Mouse (Mus musculus) MEL (cell line): Measurements from ENCODE around the gene Fkrp. TPM values are rescaled to one million over a fixed set of nuclear protein-coding genes. Genes with fewer than 3 reads are reported as not detected.

Source experiments
- DNase-seq: peaks from one replicate; pipeline ENCODE4 v3.0.0; 2011; ENCODE audit warnings: low read depth, low spot score
- H3K27ac ChIP-seq: 2 replicates; pipeline ENCODE4 v1.5.1; 2012; ENCODE audit warnings: low read depth, mild to moderate bottlenecking, control low read depth, low read length, moderate library complexity; ENCODE audit not compliant: control insufficient read depth
- H3K27me3 ChIP-seq, 2 experiments: fragments of 150-350 bp in 1 of 2; sonication (generic) in 1 of 2; 2 replicates each; pipeline ENCODE4 v1.6.1; 2012; ENCODE audit warnings: low read length in 2 of 2, mild to moderate bottlenecking in 2 of 2, improper control_type of control experiment in 1 of 2, moderate library complexity in 1 of 2; ENCODE audit not compliant: insufficient read depth in 2 of 2, control insufficient read depth in 1 of 2
- H3K36me3 ChIP-seq, 2 experiments: 2 replicates each; pipeline ENCODE4 v1.6.1; 2012 to 2014; ENCODE audit warnings: low read length in 2 of 2, improper control_type of control experiment in 1 of 2, inconsistent platforms in 1 of 2, mild to moderate bottlenecking in 1 of 2; ENCODE audit not compliant: insufficient read depth in 2 of 2, control insufficient read depth in 1 of 2
- H3K4me1 ChIP-seq, 2 experiments: fragments of 150-350 bp in 1 of 2; sonication (generic) in 1 of 2; 2 replicates each; pipeline ENCODE4 v1.6.1; 2012; ENCODE audit warnings: low read length in 2 of 2, improper control_type of control experiment in 1 of 2, mild to moderate bottlenecking in 1 of 2; ENCODE audit not compliant: insufficient read depth in 2 of 2, control insufficient read depth in 1 of 2
- H3K4me3 ChIP-seq, 2 experiments: fragments of 150-350 bp in 1 of 2; sonication (generic) in 1 of 2; 2 replicates each; pipeline ENCODE4 v1.5.1; 2012; ENCODE audit warnings: low read depth in 2 of 2, low read length in 2 of 2, mild to moderate bottlenecking in 2 of 2, moderate library complexity in 2 of 2, control low read depth in 1 of 2, improper control_type of control experiment in 1 of 2; ENCODE audit not compliant: control insufficient read depth in 1 of 2, insufficient read depth in 1 of 2
- H3K79me2 ChIP-seq: 2 replicates; pipeline ENCODE4 v1.6.1; 2012; ENCODE audit warnings: mild to moderate bottlenecking, low read length, moderate library complexity; ENCODE audit not compliant: control insufficient read depth, poor library complexity, insufficient read depth
- H3K9ac ChIP-seq: 2 replicates; pipeline ENCODE4 v1.6.1; 2012; ENCODE audit warnings: low read depth, mild to moderate bottlenecking, control low read depth, low read length, moderate library complexity; ENCODE audit not compliant: control insufficient read depth, poor library complexity, severe bottlenecking
- H3K9me3 ChIP-seq: fragments of 150-350 bp; sonication (generic); replicated peaks from 2 replicates; pipeline ENCODE4 v1.6.1; 2012; ENCODE audit warnings: mild to moderate bottlenecking, low read length, improper control_type of control experiment, moderate library complexity; ENCODE audit not compliant: insufficient read depth
- CHD1 ChIP-seq: IDR thresholded peaks from 2 replicates; pipeline ENCODE4 v1.6.1; 2012; ENCODE audit warnings: low read depth, mild to moderate bottlenecking, inconsistent platforms, low read length, improper control_type of control experiment
- CHD2 ChIP-seq: IDR thresholded peaks from 2 replicates; pipeline ENCODE4 v1.6.1; 2011; ENCODE audit warnings: low read length, improper control_type of control experiment
- CTCF ChIP-seq, 3 experiments: IDR thresholded peaks in 2 of 3; conservative IDR thresholded peaks in 1 of 3; 2 replicates each; pipeline ENCODE4 v1.5.1; 2011 to 2012; ENCODE audit warnings: low read length in 3 of 3, low read depth in 2 of 3, mild to moderate bottlenecking in 2 of 3, improper control_type of control experiment in 1 of 3, inconsistent platforms in 1 of 3, mixed read lengths in 1 of 3, moderate library complexity in 1 of 3; ENCODE audit not compliant: control insufficient read depth in 1 of 3, insufficient read depth in 1 of 3, poor library complexity in 1 of 3, severe bottlenecking in 1 of 3
- ELF1 ChIP-seq: IDR thresholded peaks from 2 replicates; pipeline ENCODE4 v1.6.1; 2014; ENCODE audit warnings: low read depth, mild to moderate bottlenecking, inconsistent platforms, low read length, improper control_type of control experiment, moderate library complexity
- EP300 ChIP-seq, 2 experiments: IDR thresholded peaks; 2 replicates each; pipeline ENCODE4 v1.6.1; 2011; ENCODE audit warnings: improper control_type of control experiment in 2 of 2, low read length in 2 of 2, low read depth in 1 of 2, mild to moderate bottlenecking in 1 of 2
- GABPA ChIP-seq: IDR thresholded peaks from 2 replicates; pipeline ENCODE4 v1.6.1; 2012; ENCODE audit warnings: low read depth, mild to moderate bottlenecking, inconsistent platforms, low read length, improper control_type of control experiment, moderate library complexity
- MEF2A ChIP-seq: IDR thresholded peaks from 2 replicates; pipeline ENCODE4 v1.6.1; 2014; ENCODE audit warnings: low read depth, mild to moderate bottlenecking, inconsistent platforms, low read length, improper control_type of control experiment; ENCODE audit not compliant: poor library complexity, insufficient replicate concordance, severe bottlenecking; ENCODE audit errors: extremely low read depth
- MYB ChIP-seq: IDR thresholded peaks from 2 replicates; pipeline ENCODE4 v1.6.1; 2011; ENCODE audit warnings: mild to moderate bottlenecking, low read depth, low read length, improper control_type of control experiment
- MYC ChIP-seq: IDR thresholded peaks from 2 replicates; pipeline ENCODE4 v1.6.1; 2011; ENCODE audit warnings: low read depth, mild to moderate bottlenecking, low read length, improper control_type of control experiment, moderate library complexity
- NELFE ChIP-seq: IDR thresholded peaks from 2 replicates; pipeline ENCODE4 v1.6.1; 2011; ENCODE audit warnings: low read depth, low read length, improper control_type of control experiment
- USF1 ChIP-seq: IDR thresholded peaks from 2 replicates; pipeline ENCODE4 v1.6.1; 2014; ENCODE audit warnings: low read depth, mild to moderate bottlenecking, inconsistent platforms, low read length, improper control_type of control experiment, moderate library complexity
- ZMIZ1 ChIP-seq: IDR thresholded peaks from 2 replicates; pipeline ENCODE4 v1.6.1; 2012; ENCODE audit warnings: low read depth, mild to moderate bottlenecking, inconsistent platforms, low read length, improper control_type of control experiment, moderate library complexity
- ZNF384 ChIP-seq: IDR thresholded peaks from 2 replicates; pipeline ENCODE4 v1.6.1; 2012; ENCODE audit warnings: low read depth, mild to moderate bottlenecking, inconsistent platforms, low read length, improper control_type of control experiment
- polyA plus RNA-seq, 2 experiments: library from polyadenylated mRNA; stranded (reverse) in 1 of 2; unstranded in 1 of 2; fragments of >175 nt in 1 of 2; fragments of >200 nt in 1 of 2; gene quantifications; 2 replicates each; pipeline versions ENCODE4 v1.2.1 to v1.2.4; 2012; ENCODE audit warnings: low replicate concordance in 2 of 2, low read depth in 1 of 2; ENCODE audit not compliant: insufficient read length in 2 of 2, insufficient read depth in 1 of 2, missing spikeins in 1 of 2
- total RNA-seq: library from RNA; depleted of rRNA; stranded (reverse); fragments of 300-350 nt; gene quantifications from 2 replicates; pipeline ENCODE4 v1.2.3, GENCODE M21; 2012

Fkrp gene
- total and polyA plus RNA-seq, 3 experiments: 15.9 to 19.2 TPM; not detected in 1

- no peak for TF ChIP-seq CHD2
- TF ChIP-seq GABPA: no peak
- TF ChIP-seq MYC: peak; percentile 97
Observed at GRCm38 (mm10) chr7:16780825-16781554, 35.5 kb downstream of the Fkrp start, which contains the start of gene Slc1a5 (continued).

DNA sequence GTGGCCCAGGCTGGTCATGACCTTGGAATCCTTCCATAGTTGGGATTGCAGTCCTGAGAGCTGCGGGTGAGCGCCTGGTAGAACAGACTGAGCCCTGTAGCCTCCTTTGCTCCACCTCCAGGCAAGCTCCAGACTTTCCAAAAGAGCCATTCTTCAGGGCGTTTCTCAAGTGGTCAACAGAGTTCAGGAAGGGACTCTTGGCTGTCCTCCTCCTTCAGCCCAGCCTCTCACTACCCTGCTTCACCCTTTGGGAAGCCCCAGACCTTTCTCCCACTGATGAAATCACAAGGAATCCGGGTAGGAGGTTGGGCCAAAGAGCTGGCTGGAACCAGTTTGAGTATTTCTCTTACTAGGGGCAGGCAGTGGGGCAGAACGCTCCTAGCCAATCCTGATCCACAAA lies 36.5 kb downstream of the Fkrp start:
- Histone ChIP-seq H3K9ac (no peak overlapping the region), H3K4me1 (peaks cover 0 to 10% of the 10 kb centered on the region in 2 experiments; a peak in 2 of 4 replicates), H3K27ac (no peak overlapping the region), H3K36me3 (peaks cover 0 to 6% of the 10 kb centered on the region in 2 experiments; a peak in 1 of 4 replicates), H3K27me3 (no peaks in the 10 kb centered on the region; a peak in 1 of 4 replicates), H3K4me3 (no peak overlapping the region)
- DNase-seq: no peak
- TF ChIP-seq USF1 (no peak), ZMIZ1 (no peak), MEF2A (no peak), NELFE (no peak), MYC (no peak)
- TF ChIP-seq, all 39 proteins: peak for 0
- H3K9me3 ChIP-seq: no peaks in the 10 kb centered on the region
- peaks cover 37% of the 10 kb centered on the region for H3K79me2 ChIP-seq

DNA sequence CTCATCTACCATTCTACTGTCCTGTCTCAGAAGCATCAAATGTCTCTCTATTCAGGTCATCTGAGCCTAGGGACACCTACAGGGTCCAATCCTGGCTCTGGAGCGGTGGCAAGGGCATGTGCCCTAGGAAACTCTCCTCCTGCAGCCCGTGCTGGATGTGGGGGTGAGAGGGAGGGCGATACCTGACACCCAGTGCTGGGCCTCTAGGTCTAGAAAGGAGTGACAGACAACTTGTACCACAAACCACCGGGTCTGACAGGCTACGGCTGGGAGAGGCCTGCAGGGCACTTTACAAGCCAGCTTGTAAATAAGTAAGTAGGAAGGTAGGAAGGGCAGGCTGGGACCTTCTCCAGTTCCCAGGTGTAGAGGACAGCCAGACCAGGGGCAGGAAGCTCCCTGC lies 40.6 kb downstream of the Fkrp start:
- Histone ChIP-seq H3K79me2 (no peaks in the 10 kb centered on the region), H3K27me3 (no peaks in the 10 kb centered on the region; a peak in 1 of 4 replicates), H3K4me1 (peaks cover 0 to 3% of the 10 kb centered on the region in 2 experiments; a peak in 1 of 4 replicates), H3K9me3 (no peaks in the 10 kb centered on the region), H3K9ac (no peak overlapping the region), H3K27ac (no peak overlapping the region), H3K36me3 (peaks cover 0 to 2% of the 10 kb centered on the region in 2 experiments; a peak in 1 of 4 replicates), H3K4me3 (no peak overlapping the region)
- TF ChIP-seq MEF2A (no peak), CHD1 (no peak), GABPA (no peak), EP300 (IDR thresholded peaks at IDR 0.05; ENCODE audit: low read depth in 1 of 2, low read length in 2 of 2) (no peak), ZNF384 (no peak), CTCF (IDR thresholded peaks at IDR 0.05 in 2 of 3, conservative IDR thresholded peaks at IDR 0.05 in 1 of 3; ENCODE audit: control insufficient read depth in 1 of 3, insufficient read depth in 1 of 3, low read depth in 2 of 3, low read length in 3 of 3, poor library complexity in 1 of 3, severe bottlenecking in 1 of 3) (no peak), MYB (no peak), USF1 (no peak), ELF1 (no peak)
- no peak for DNase-seq
